Mouse (Mus musculus) embryonic facial prominence, embryonic 12.5 days (tissue): ENCODE measurements around the gene Cnfn. TPM values are rescaled to one million over a fixed set of nuclear protein-coding genes. Genes with fewer than 3 reads are reported as not detected.
"Not testable (repeated sequence)": the region's sequence is repeated elsewhere in the genome, so short reads cannot be mapped to it uniquely, and the experiment has no call there.

Experiments
- ATAC-seq: fragments of 200-750 bp; cut with Nextera tagmentation; 2 replicates; pipeline ENCODE4 v1.8.0; 2017; ENCODE audit not compliant: insufficient number of reproducible peaks, insufficient read depth, low FRiP score, low TSS enrichment
- H3K27ac ChIP-seq: fragments of 300-500 bp; sonication (generic); 2 replicates; pipeline ENCODE4 v1.5.1; 2016; ENCODE audit warnings: mild to moderate bottlenecking
- H3K27me3 ChIP-seq: fragments of 300-500 bp; sonication (generic); 2 replicates; pipeline ENCODE4 v1.6.1; 2016; ENCODE audit warnings: mild to moderate bottlenecking, moderate library complexity
- H3K36me3 ChIP-seq: fragments of 300-500 bp; sonication (generic); 2 replicates; pipeline ENCODE4 v1.6.1; 2016; ENCODE audit warnings: mild to moderate bottlenecking
- H3K4me1 ChIP-seq: fragments of 300-500 bp; sonication (generic); 2 replicates; pipeline ENCODE4 v1.6.1; 2016
- H3K4me2 ChIP-seq: fragments of 300-500 bp; sonication (generic); replicated peaks from 2 replicates; pipeline ENCODE4 v1.6.1; 2016; ENCODE audit warnings: mild to moderate bottlenecking, moderate library complexity
- H3K4me3 ChIP-seq: fragments of 300-500 bp; sonication (generic); 2 replicates; pipeline ENCODE4 v1.5.1; 2016; ENCODE audit warnings: mild to moderate bottlenecking
- H3K9ac ChIP-seq: fragments of 300-500 bp; sonication (generic); 2 replicates; pipeline ENCODE4 v1.6.1; 2016; ENCODE audit warnings: mild to moderate bottlenecking, moderate library complexity
- H3K9me3 ChIP-seq: fragments of 300-500 bp; sonication (generic); 2 replicates; pipeline ENCODE4 v1.6.1; 2016; ENCODE audit warnings: mild to moderate bottlenecking, moderate library complexity
- WGBS: fragments of 180-500 bp; shearing (Covaris S2); methylation state at CpG from one replicate; pipeline ENCODE4 v1.1.7; 2016; 5-methylcytosine and 5-hydroxymethylcytosine counted together
- polyA plus RNA-seq: library from polyadenylated mRNA; unstranded; fragments of >200 nt; fragmentation: Nextera tagmentation; extraction: Ambion mirVana; gene quantifications from 2 replicates; pipeline ENCODE4 v1.2.1, GENCODE M21; 2016

Cnfn gene
- 0.86 TPM in 1 of 2 replicates, not detected in the other for polyA plus RNA-seq

GRCm38 (mm10) chr7:25369058-25369749 lies at the start of gene Cnfn:
Gene Cnfn (minus strand): TSS chr7:25369724.
- H3K4me1 ChIP-seq, result peaks cover 28% of the 10 kb centered on the region
- H3K4me3 ChIP-seq, result no peak within 1 kb of the TSS
- no peak within 1 kb of the TSS for H3K4me2 ChIP-seq
- peaks cover 4% of the 10 kb centered on the region for H3K36me3 ChIP-seq
- no peak for ATAC-seq
- peaks cover 51% of the 10 kb centered on the region for H3K27me3 ChIP-seq
- no peak within 1 kb of the TSS for H3K27ac ChIP-seq
- no peak within 1 kb of the TSS for H3K9ac ChIP-seq
- no peaks in the 10 kb centered on the region for H3K9me3 ChIP-seq
- WGBS, result 45% methylated on average over 12 of the region's 12 CpGs

DNA sequence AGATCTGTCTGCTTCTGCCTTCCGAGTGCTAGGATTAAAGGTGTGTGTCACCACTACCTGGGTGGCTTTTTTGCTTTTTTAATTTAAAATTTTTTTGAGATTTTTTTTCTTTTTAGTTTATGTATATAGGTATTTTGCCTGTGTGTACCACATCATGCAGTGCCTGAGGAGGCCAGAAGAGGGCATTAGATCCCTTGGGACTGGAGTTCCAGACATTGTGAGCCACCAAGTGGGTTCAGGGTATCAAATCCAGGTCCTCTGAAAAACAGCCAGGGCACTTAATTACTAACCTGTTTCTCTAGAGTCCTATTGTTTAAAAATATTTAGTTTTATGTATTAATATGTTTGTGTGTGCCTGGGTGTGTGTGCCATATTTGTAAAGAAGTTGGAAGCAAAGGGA lies 48.1 kb upstream of the Cnfn start:
- no peaks in the 10 kb centered on the region for H3K9me3 ChIP-seq
- H3K4me3 ChIP-seq, result no peak overlapping the region
- H3K4me1 ChIP-seq, result 0 out of 2 replicates have a peak, but pooled peaks cover 4% of the 10 kb centered on the region
- no peak overlapping the region for H3K9ac ChIP-seq
- H3K27ac ChIP-seq, result no peak overlapping the region
- ATAC-seq, result no peak
- H3K36me3 ChIP-seq, result no peaks in the 10 kb centered on the region
- no peak overlapping the region for H3K4me2 ChIP-seq
- WGBS, result 85% methylated on average over 1 of the region's 1 CpGs
- peaks cover 11% of the 10 kb centered on the region for H3K27me3 ChIP-seq

DNA sequence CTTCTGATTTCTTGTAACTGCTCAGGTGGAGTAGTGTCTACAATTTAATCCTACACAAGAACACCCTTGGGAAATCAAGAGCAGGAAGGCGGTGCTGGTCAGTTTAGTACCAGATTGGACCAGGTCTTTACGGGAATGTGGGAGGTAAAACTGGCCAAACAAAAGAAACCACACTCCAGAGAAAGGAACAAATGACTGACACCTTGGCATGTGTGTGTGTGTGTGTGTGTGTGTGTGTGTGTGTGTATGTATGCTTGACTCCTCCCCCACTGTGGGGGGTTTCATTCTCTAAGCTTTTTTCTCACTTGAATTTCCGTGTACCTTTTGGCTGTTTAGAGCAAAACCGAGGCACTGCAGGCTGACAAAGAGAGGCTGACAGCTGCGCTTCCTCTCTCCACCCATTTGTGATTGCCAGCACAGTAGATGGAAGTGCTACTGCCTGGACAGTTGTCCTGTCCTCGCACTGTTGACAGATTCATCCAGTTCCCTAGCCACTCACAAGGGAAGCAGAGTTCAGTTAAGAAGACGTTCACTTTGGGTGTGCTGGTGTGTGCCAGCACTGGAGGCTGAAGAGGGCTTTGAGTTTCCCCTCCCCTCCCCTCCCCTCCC lies 43.4 kb upstream of the Cnfn start, which contains the start of gene Cxcl17:
Gene Cxcl17, minus strand, starts transcription at position 54 of the 609 bp plus-strand sequence.
- no peaks in the 10 kb centered on the region for H3K9me3 ChIP-seq
- H3K9ac ChIP-seq, result no peak within 1 kb of the TSS
- H3K27ac ChIP-seq, result no peak within 1 kb of the TSS
- no peaks in the 10 kb centered on the region for H3K36me3 ChIP-seq
- H3K4me1 ChIP-seq, result no peaks in the 10 kb centered on the region
- H3K4me3 ChIP-seq, result no peak within 1 kb of the TSS
- no peaks in the 10 kb centered on the region for H3K27me3 ChIP-seq
- no peak within 1 kb of the TSS for H3K4me2 ChIP-seq
- ATAC-seq, result no peak
- 34% methylated on average over 7 of the region's 7 CpGs for WGBS

DNA sequence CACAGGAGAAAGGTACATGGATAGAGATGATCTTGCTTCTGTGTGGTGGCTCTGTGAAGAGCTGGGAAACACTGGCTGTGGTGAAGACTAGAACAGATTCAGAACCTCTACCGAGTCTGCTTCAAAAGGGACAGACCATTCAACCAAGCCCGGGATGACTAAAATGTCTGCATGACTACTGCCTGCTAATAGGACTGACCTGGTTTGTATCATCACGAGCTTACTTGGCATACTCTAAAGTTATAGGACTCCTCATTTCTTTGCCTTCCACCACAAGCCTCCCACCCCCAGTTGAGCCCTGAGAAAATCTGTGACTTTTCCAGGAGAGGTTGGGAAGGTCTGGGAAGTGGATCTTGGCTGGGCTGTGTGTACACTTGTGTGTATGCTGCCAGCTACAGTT lies 42.3 kb upstream of the Cnfn start:
- H3K4me1 ChIP-seq, result no peaks in the 10 kb centered on the region
- H3K9ac ChIP-seq, result no peak overlapping the region
- no peaks in the 10 kb centered on the region for H3K27me3 ChIP-seq
- H3K4me3 ChIP-seq, result no peak overlapping the region
- 83% methylated on average over 3 of the region's 3 CpGs for WGBS
- no peak overlapping the region for H3K4me2 ChIP-seq
- H3K36me3 ChIP-seq, result no peaks in the 10 kb centered on the region
- H3K9me3 ChIP-seq, result no peaks in the 10 kb centered on the region
- H3K27ac ChIP-seq, result no peak overlapping the region
- ATAC-seq, result no peak

GRCm38 (mm10) chr7:25410969-25411615 lies 41.6 kb upstream of the Cnfn start:
- Histone ChIP-seq H3K36me3 (no peaks in the 10 kb centered on the region), H3K9me3 (no peaks in the 10 kb centered on the region), H3K27me3 (no peaks in the 10 kb centered on the region), H3K4me1 (no peaks in the 10 kb centered on the region), H3K27ac (no peak overlapping the region), H3K4me2 (no peak overlapping the region), H3K4me3 (no peak overlapping the region), H3K9ac (no peak overlapping the region)
- WGBS, result 82% methylated on average over 1 of the region's 1 CpGs
- no peak for ATAC-seq

- 45% methylated on average over 4 of the region's 4 CpGs for WGBS
Observed at GRCm38 (mm10) chr7:25409114-25409760, 39.7 kb upstream of the Cnfn start.

DNA sequence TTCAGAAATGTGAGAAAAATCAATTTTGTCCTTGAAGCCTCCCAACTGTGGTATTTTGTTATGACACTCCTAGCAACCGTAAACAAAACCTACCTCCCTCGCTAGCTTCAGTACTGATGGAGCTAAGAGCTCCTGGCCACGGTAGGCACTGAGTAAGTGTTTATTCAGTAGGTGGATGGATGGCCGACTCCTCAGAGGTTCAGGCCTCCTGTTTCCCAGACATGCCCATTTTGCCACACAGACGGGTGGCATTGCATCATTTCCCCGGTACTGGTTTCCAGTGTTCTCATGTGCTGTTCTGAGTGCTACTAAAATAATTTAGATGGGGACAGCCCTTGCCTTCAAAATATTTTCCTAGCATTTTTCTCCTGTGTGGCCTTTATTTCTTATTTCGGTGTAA lies 36.9 kb upstream of the Cnfn start:
- H3K27ac ChIP-seq, result no peak overlapping the region
- no peak overlapping the region for H3K9ac ChIP-seq
- no peak overlapping the region for H3K4me2 ChIP-seq
- H3K36me3 ChIP-seq, result no peaks in the 10 kb centered on the region
- no peaks in the 10 kb centered on the region for H3K27me3 ChIP-seq
- WGBS, result 83% methylated on average over 7 of the region's 7 CpGs
- peaks cover 17% of the 10 kb centered on the region for H3K4me1 ChIP-seq
- H3K9me3 ChIP-seq, result no peaks in the 10 kb centered on the region
- no peak for ATAC-seq
- no peak overlapping the region for H3K4me3 ChIP-seq

More at GRCm38 (mm10) chr7:25409114-25409760, 39.7 kb upstream of the Cnfn start:
- Histone ChIP-seq H3K27ac (no peak overlapping the region), H3K9ac (no peak overlapping the region), H3K27me3 (no peaks in the 10 kb centered on the region), H3K36me3 (no peaks in the 10 kb centered on the region), H3K4me1 (no peaks in the 10 kb centered on the region), H3K9me3 (no peaks in the 10 kb centered on the region), H3K4me3 (no peak overlapping the region), H3K4me2 (no peak overlapping the region)
- no peak for ATAC-seq

DNA sequence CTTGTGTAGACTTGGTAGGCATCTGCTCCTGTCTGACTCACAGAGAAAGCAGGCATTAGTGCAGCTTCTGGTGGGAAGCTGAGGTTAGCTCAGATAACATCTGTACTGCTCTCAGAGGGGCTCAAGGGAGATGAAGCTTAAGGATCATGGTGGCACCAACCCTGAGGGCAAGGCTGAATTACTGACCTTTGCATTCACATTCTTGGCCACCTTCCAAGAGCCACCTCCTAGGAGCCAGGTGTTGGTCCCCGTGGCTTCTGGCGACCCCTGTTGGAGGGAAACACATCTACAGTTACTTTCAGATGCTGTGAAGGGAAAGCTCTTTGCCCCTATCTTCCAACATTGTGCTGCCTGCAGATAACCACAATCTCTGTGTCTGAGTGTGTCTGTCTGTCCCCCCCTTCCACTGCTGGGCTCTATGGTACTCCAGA lies 33.2 kb upstream of the Cnfn start:
- Histone ChIP-seq H3K9me3 (no peaks in the 10 kb centered on the region), H3K27me3 (no peaks in the 10 kb centered on the region), H3K4me1 (peaks cover 21% of the 10 kb centered on the region), H3K4me2 (no peak overlapping the region; the same call in 1 of the 2 replicates), H3K9ac (no peak overlapping the region), H3K4me3 (no peak overlapping the region), H3K27ac (no peak overlapping the region), H3K36me3 (no peaks in the 10 kb centered on the region)
- WGBS, result 5% methylated on average over 2 of the region's 2 CpGs
- no peak for ATAC-seq

GRCm38 (mm10) chr7:25401986-25402385 lies 32.5 kb upstream of the Cnfn start:
- Histone ChIP-seq H3K4me1 (peaks cover 21% of the 10 kb centered on the region), H3K27me3 (no peaks in the 10 kb centered on the region), H3K4me2 (no peak overlapping the region; the same call in 1 of the 2 replicates), H3K9me3 (no peaks in the 10 kb centered on the region), H3K4me3 (no peak overlapping the region), H3K36me3 (no peaks in the 10 kb centered on the region), H3K9ac (no peak overlapping the region), H3K27ac (peak overlapping the region; percentile 73; the same call in 1 of the 2 replicates)
- WGBS, result 11% methylated on average over 5 of the region's 5 CpGs
- no peak for ATAC-seq

DNA sequence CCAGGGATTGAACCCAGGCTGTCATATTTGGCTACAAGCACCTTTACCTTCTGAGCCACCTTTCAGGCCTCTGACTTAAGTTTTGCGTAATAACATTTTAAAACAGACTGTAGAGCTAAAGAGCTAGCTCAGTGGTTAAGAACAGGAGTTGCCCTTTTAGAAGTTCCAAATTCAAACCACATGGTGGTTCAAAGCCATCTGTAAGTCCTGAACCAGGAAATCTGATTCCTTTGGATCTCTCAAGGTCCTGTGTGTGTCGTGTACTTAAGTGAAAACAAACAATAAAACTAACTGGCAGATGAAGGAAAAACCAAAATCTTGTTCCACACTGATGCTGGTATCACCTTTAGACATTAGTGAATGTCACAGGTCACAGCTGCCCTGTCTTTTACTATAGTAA lies 32.0 kb upstream of the Cnfn start:
- H3K9ac ChIP-seq, result no peak overlapping the region
- WGBS, result 20% methylated on average over 2 of the region's 2 CpGs
- no peak overlapping the region; the same call in 1 of the 2 replicates for H3K4me2 ChIP-seq
- no peaks in the 10 kb centered on the region for H3K9me3 ChIP-seq
- ATAC-seq, result no peak
- H3K36me3 ChIP-seq, result no peaks in the 10 kb centered on the region
- no peak overlapping the region for H3K4me3 ChIP-seq
- H3K27ac ChIP-seq, result peak overlapping the region; percentile 73; the same call in 1 of the 2 replicates
- peaks cover 21% of the 10 kb centered on the region for H3K4me1 ChIP-seq
- H3K27me3 ChIP-seq, result no peaks in the 10 kb centered on the region

DNA sequence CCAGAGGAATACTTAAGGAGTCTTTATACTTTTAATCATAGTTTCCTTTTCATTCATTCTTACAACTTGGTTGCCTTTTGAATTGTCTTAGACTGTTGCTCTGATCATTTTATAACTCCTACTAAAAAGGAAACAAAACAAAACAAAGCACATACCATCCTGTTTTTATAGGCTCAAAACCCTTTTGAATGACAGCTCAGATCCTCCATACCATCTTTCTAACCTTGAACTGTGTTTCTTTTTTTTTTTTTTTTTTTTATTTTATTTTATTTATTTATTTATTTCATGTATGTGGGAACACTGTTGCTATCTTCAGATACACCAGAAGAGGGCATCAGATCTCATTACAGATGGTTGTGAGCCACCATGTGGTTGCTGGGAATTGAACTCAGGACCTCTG lies 29.5 kb upstream of the Cnfn start:
- not testable (repeated sequence) for H3K27me3 ChIP-seq, H3K9ac ChIP-seq, H3K4me3 ChIP-seq, H3K27ac ChIP-seq, ATAC-seq, H3K4me2 ChIP-seq, H3K9me3 ChIP-seq, H3K36me3 ChIP-seq
- peaks cover 30% of the 10 kb centered on the region for H3K4me1 ChIP-seq
